Mouse (Mus musculus) retina, adult 2 months (tissue): Measurements from ENCODE around the gene Plxnb1.
"Not testable (repeated sequence)": the region's sequence is repeated elsewhere in the genome, so short reads cannot be mapped to it uniquely, and the experiment has no call there.

Experiments
- DNase-seq: peaks from one replicate; pipeline ENCODE4 v3.0.0-alpha.2; 2012; ENCODE audit warnings: low read depth, low spot score

Gene Plxnb1

DNA sequence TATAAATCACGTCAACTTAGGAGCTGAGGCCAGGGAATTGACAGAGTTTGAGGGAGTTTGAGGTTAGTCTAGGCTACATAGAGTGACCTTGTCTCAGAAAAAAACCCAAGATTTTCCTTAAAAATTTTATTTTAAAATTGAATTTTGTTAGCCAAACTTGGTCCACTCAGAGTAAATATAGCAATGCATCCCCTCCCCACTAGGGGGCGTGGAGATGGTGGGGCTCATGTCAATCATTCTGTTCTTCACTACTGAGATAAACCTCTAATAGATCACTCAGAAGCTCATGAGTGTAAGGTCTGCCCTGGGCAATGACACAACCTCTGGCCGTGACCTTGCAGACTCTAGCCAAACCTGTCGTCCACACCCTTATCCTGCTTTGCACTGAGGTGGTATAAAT, 45.2 kb downstream of the Plxnb1 start:
- not testable (repeated sequence) for DNase-seq

DNA sequence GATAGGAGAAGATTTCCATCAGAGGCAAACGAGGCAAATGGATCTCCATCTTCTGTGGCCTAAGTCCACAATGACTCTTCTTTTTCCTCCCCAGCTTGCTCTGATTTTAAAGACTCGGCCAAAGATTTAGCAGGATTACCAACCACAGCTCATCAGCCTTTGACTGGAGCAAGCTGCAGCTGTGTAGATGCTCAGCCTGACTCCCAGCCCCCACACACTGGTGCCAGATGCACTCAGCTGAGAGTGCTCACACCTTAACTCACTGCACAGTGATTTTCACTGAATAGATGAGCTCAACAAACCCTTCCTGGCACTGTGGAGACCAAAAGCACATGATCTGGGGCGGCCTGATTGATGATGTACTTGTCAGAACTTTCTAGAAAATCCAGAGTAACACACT, 66.8 kb downstream of the Plxnb1 start, which contains the start of gene Fbxw21:
Gene Fbxw21 (minus strand): TSS at position 101 of the 400 bp plus-strand sequence.
- DNase-seq: no peak

DNA sequence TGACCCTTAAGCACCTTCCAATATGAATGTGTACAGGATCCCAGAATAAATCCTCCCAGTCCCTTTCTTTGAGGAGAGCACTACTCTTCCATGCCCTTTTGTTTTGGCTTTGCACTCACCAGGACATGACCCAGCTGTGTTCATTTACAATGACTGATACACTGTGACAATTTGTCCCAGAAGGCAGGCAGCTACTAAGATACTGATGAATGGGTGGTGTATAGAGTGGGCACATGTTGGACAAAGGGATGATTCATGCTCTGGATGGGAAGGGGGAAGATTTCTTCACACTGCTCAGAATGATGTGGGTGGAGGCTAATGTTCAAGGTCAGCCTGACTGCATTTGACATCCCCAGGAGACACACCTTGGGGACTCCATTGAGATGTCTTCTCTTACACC, 72.1 kb downstream of the Plxnb1 start:
- no peak for DNase-seq
